Mouse (Mus musculus) embryonic facial prominence, embryonic 10.5 days (tissue): ENCODE measurements at regions not wholly inside any gene's neighbourhood (a gene's known extent, or its start where the extent isn't known, plus 50 kb on each side); places are given as distances from the start of the nearest gene placed in this dataset.

Experiments
- DNase-seq: peaks from one replicate; pipeline ENCODE4 v3.0.0-alpha.2; 2017; ENCODE audit warnings: low spot score
- H3K27ac ChIP-seq: fragments of 300-500 bp; sonication (generic); replicated peaks from 2 replicates; pipeline ENCODE4 v1.5.1; 2016; ENCODE audit warnings: mild to moderate bottlenecking
- H3K27me3 ChIP-seq: fragments of 300-500 bp; sonication (generic); replicated peaks from 2 replicates; pipeline ENCODE4 v1.6.1; 2016; ENCODE audit warnings: low read depth, mild to moderate bottlenecking; ENCODE audit not compliant: poor library complexity, severe bottlenecking
- H3K36me3 ChIP-seq: fragments of 300-500 bp; sonication (generic); replicated peaks from 2 replicates; pipeline ENCODE4 v1.6.1; 2016; ENCODE audit warnings: mild to moderate bottlenecking, moderate library complexity
- H3K4me1 ChIP-seq: fragments of 300-500 bp; sonication (generic); 2 replicates; pipeline ENCODE4 v1.6.1; 2016
- H3K4me3 ChIP-seq: fragments of 300-500 bp; sonication (generic); 2 replicates; pipeline ENCODE4 v1.5.1; 2016; ENCODE audit warnings: mild to moderate bottlenecking, moderate library complexity
- H3K9me3 ChIP-seq: fragments of 300-500 bp; sonication (generic); 2 replicates; pipeline ENCODE4 v1.6.1; 2016; ENCODE audit warnings: mild to moderate bottlenecking
- WGBS: fragments of 180-500 bp; shearing (Covaris S2); methylation state at CpG from one replicate; pipeline ENCODE4 v1.1.7; 2016; 5-methylcytosine and 5-hydroxymethylcytosine counted together

GRCm38 (mm10) chr17:9921326-9921725 is 251.8 kb upstream of the Pabpc6 start:
- H3K4me3 ChIP-seq: no peak overlapping the region
- no peak for DNase-seq
- no peaks in the 10 kb centered on the region for H3K27me3 ChIP-seq
- no peaks in the 10 kb centered on the region for H3K9me3 ChIP-seq
- WGBS: 89% methylated on average over 2 of the region's 2 CpGs
- H3K27ac ChIP-seq: no peak overlapping the region
- H3K4me1 ChIP-seq: no peaks in the 10 kb centered on the region
- H3K36me3 ChIP-seq: no peaks in the 10 kb centered on the region

GRCm38 (mm10) chr17:9917031-9917430 is 247.5 kb upstream of the Pabpc6 start:
- DNase-seq: no peak
- H3K9me3 ChIP-seq: no peaks in the 10 kb centered on the region
- H3K36me3 ChIP-seq: no peaks in the 10 kb centered on the region
- H3K27ac ChIP-seq: no peak overlapping the region
- H3K4me3 ChIP-seq: no peak overlapping the region
- 21% methylated on average over 2 of the region's 2 CpGs for WGBS
- H3K27me3 ChIP-seq: no peaks in the 10 kb centered on the region
- no peaks in the 10 kb centered on the region for H3K4me1 ChIP-seq

GRCm38 (mm10) chr17:9910856-9911255 is 241.3 kb upstream of the Pabpc6 start:
- 85% methylated on average over 2 of the region's 2 CpGs for WGBS
- Histone ChIP-seq H3K9me3 (no peaks in the 10 kb centered on the region), H3K36me3 (no peaks in the 10 kb centered on the region)

GRCm38 (mm10) chr17:9907077-9907476 is 237.6 kb upstream of the Pabpc6 start:
- WGBS: 42% methylated on average over 1 of the region's 1 CpGs
- H3K4me1 ChIP-seq: peaks cover 41% of the 10 kb centered on the region
- H3K27me3 ChIP-seq: 0 out of 2 replicates have a peak, but pooled peaks cover 4% of the 10 kb centered on the region
- no peaks in the 10 kb centered on the region for H3K36me3 ChIP-seq
- H3K4me3 ChIP-seq: no peak overlapping the region
- no peak for DNase-seq
- no peaks in the 10 kb centered on the region for H3K9me3 ChIP-seq
- no peak overlapping the region; the same call in 1 of the 2 replicates for H3K27ac ChIP-seq

More at GRCm38 (mm10) chr17:9910856-9911255, 241.3 kb upstream of the Pabpc6 start:
- no peak overlapping the region for H3K27ac ChIP-seq
- peaks cover 13% of the 10 kb centered on the region for H3K4me1 ChIP-seq
- H3K27me3 ChIP-seq: no peaks in the 10 kb centered on the region
- H3K4me3 ChIP-seq: no peak overlapping the region
- no peak for DNase-seq

GRCm38 (mm10) chr17:9905501-9906462 is 236.3 kb upstream of the Pabpc6 start:
- DNase-seq: peak; percentile 82
- H3K36me3 ChIP-seq: no peaks in the 10 kb centered on the region
- H3K4me1 ChIP-seq: peaks cover 41% of the 10 kb centered on the region
- 0 out of 2 replicates have a peak, but pooled peaks cover 4% of the 10 kb centered on the region for H3K27me3 ChIP-seq
- 4% methylated on average over 12 of the region's 12 CpGs for WGBS
- H3K27ac ChIP-seq: peak overlapping the region; percentile 74
- no peaks in the 10 kb centered on the region for H3K9me3 ChIP-seq
- H3K4me3 ChIP-seq: peak overlapping the region; percentile 47

GRCm38 (mm10) chr17:9904525-9904991 is 235.0 kb upstream of the Pabpc6 start:
- Histone ChIP-seq H3K9me3 (no peaks in the 10 kb centered on the region), H3K27ac (peak overlapping the region; percentile 74), H3K36me3 (no peaks in the 10 kb centered on the region), H3K4me3 (no peak overlapping the region), H3K27me3 (0 out of 2 replicates have a peak, but pooled peaks cover 4% of the 10 kb centered on the region), H3K4me1 (peaks cover 41% of the 10 kb centered on the region)
- no peak for DNase-seq
- 22% methylated on average over 6 of the region's 6 CpGs for WGBS

GRCm38 (mm10) chr17:9903313-9903712 is 233.8 kb upstream of the Pabpc6 start:
- no peak for DNase-seq
- Histone ChIP-seq H3K27me3 (0 out of 2 replicates have a peak, but pooled peaks cover 4% of the 10 kb centered on the region), H3K9me3 (no peaks in the 10 kb centered on the region), H3K4me3 (no peak overlapping the region), H3K36me3 (no peaks in the 10 kb centered on the region), H3K4me1 (peaks cover 41% of the 10 kb centered on the region), H3K27ac (no peak overlapping the region)
- 56% methylated on average over 4 of the region's 4 CpGs for WGBS

GRCm38 (mm10) chr17:9896964-9897363 is 227.4 kb upstream of the Pabpc6 start:
- Histone ChIP-seq H3K4me1 (peaks cover 30% of the 10 kb centered on the region), H3K27ac (no peak overlapping the region), H3K36me3 (no peaks in the 10 kb centered on the region), H3K4me3 (no peak overlapping the region), H3K9me3 (no peaks in the 10 kb centered on the region), H3K27me3 (no peaks in the 10 kb centered on the region)
- DNase-seq: no peak
- WGBS: 64% methylated on average over 2 of the region's 2 CpGs

- Histone ChIP-seq H3K4me3 (no peak overlapping the region), H3K27me3 (peaks cover 3% of the 10 kb centered on the region; the same call in 1 of the 2 replicates), H3K27ac (peak overlapping the region; percentile 30; the same call in 1 of the 2 replicates), H3K36me3 (no peaks in the 10 kb centered on the region), H3K9me3 (no peaks in the 10 kb centered on the region), H3K4me1 (peaks cover 31% of the 10 kb centered on the region)
- no peak for DNase-seq
- WGBS: 82% methylated on average over 7 of the region's 7 CpGs
Measured at GRCm38 (mm10) chr17:9895686-9896082, 226.2 kb upstream of the Pabpc6 start.

GRCm38 (mm10) chr17:9894828-9895685 is 225.5 kb upstream of the Pabpc6 start:
- DNase-seq: peak; percentile 60
- peaks cover 31% of the 10 kb centered on the region for H3K4me1 ChIP-seq
- H3K27me3 ChIP-seq: peaks cover 4% of the 10 kb centered on the region; the same call in 1 of the 2 replicates
- H3K36me3 ChIP-seq: no peaks in the 10 kb centered on the region
- no peaks in the 10 kb centered on the region for H3K9me3 ChIP-seq
- no peak overlapping the region for H3K4me3 ChIP-seq
- WGBS: 67% methylated on average over 19 of the region's 19 CpGs
- H3K27ac ChIP-seq: peak overlapping the region; percentile 30; the same call in 1 of the 2 replicates

- H3K27me3 ChIP-seq: peaks cover 4% of the 10 kb centered on the region; the same call in 1 of the 2 replicates
Measured at GRCm38 (mm10) chr17:9893966-9894365, 224.4 kb upstream of the Pabpc6 start.

GRCm38 (mm10) chr17:9892776-9893175 is 223.3 kb upstream of the Pabpc6 start:
- 63% methylated on average over 5 of the region's 5 CpGs for WGBS
- Histone ChIP-seq H3K4me3 (no peak overlapping the region), H3K4me1 (peaks cover 44% of the 10 kb centered on the region), H3K9me3 (no peaks in the 10 kb centered on the region), H3K27ac (no peak overlapping the region), H3K36me3 (no peaks in the 10 kb centered on the region), H3K27me3 (peaks cover 4% of the 10 kb centered on the region; the same call in 1 of the 2 replicates)
- DNase-seq: no peak

More at GRCm38 (mm10) chr17:9893966-9894365, 224.4 kb upstream of the Pabpc6 start:
- Histone ChIP-seq H3K9me3 (no peaks in the 10 kb centered on the region), H3K4me1 (peaks cover 33% of the 10 kb centered on the region), H3K4me3 (no peak overlapping the region), H3K27ac (no peak overlapping the region), H3K36me3 (no peaks in the 10 kb centered on the region)
- 50% methylated on average over 6 of the region's 6 CpGs for WGBS
- DNase-seq: peak; percentile 73
